Mouse (Mus musculus): ENCODE results near the gene Ywhae. TPM values are rescaled to one million over a fixed set of nuclear protein-coding genes. Genes with fewer than 3 reads are reported as not detected.

Ywhae gene
- polyA plus RNA-seq, 1 experiment from 2014 or later = 842 TPM

DNA sequence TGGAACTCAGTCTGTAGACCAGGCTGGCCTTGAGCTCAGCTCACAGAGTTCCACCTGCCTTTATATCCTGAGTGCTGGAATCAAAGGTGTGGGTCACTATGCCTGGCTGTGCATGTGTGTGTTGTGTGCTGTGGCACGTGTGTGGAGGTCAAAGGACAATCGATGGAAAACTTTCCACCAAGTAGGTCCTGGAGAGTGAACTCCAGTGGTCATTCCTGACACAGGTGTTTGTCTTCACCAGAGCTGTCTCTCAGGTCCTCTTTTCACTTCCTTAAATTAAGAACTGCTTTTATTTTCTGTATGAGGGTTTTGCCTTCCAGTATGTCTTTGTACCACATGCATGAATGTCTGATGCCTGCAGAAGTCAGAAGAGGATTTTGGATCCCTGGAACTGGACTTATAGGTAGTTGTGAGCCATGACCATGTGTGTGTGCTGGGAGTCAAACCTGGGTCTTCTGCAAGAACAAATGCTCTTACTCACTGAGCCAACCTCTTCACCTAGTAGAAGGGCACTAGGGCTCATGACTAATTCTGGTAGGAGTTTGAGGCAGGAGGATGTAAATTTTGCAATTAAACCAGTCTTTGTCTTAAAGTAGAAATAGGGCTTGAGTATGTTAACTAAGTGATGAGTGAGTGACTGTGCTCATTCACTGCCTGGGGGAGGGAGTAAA, 5.3 kb downstream of the Ywhae start:
- Histone ChIP-seq H3K9me3 (replicated peaks) (no peaks in the 10 kb centered on the region), H3K36me3 (peaks cover 18% of the 10 kb centered on the region), H3K4me1 (replicated peaks) (peaks cover 62% of the 10 kb centered on the region), H3K27me3 (replicated peaks) (no peaks in the 10 kb centered on the region), H3K4me2 (no peak overlapping the region), H3K9ac (no peak overlapping the region), H3K27ac (ENCODE audit: poor library complexity, severe bottlenecking) (no peak overlapping the region), H3K4me3 (no peak overlapping the region)
- no peak for ATAC-seq (ENCODE audit: insufficient number of reproducible peaks, low FRiP score)
- WGBS = 72% methylated on average over 2 of the region's 2 CpGs

DNA sequence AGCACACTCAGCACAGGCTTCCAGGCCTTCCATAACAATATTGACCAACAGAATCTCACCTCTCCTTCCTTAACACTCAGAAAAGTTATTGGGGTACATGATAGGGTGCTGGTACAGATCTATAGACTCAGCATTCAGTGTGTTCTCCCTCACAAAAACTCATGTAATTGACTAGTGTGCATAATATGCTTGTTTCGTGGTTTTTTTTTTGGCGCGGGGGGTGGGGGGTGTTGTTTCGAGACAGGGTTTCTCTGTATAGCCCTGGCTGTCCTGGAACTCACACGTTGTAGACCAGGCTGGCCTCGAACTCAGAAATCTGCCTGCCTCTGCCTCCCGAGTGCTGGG, 5.8 kb downstream of the Ywhae start:
- peaks cover 62% of the 10 kb centered on the region for H3K4me1 ChIP-seq (replicated peaks)
- WGBS = 92% methylated on average over 7 of the region's 7 CpGs
- no peak for ATAC-seq (ENCODE audit: insufficient number of reproducible peaks, low FRiP score)

DNA sequence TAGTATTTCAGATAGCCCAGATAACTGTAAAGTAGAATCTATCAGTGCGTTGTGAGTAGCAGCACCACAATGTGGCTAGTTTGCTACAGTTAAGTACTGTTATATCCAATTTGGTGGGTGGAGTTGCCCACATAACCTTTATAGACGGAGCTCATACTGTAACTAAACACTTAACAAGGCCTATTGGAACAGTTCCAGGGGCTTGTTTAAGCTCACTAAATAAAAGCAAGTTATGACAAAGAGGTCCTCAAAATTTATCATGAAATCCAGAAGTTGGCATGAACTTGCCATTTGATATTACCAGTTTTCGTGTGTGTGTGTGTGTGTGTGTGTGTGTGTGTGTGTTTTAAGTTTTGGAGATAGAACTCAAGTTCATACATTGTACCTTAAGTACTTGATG, 7.5 kb downstream of the Ywhae start:
- Histone ChIP-seq H3K9me3 (replicated peaks) (no peaks in the 10 kb centered on the region), H3K4me2 (no peak overlapping the region), H3K4me1 (replicated peaks) (peaks cover 55% of the 10 kb centered on the region), H3K36me3 (peaks cover 27% of the 10 kb centered on the region), H3K9ac (no peak overlapping the region), H3K27me3 (replicated peaks) (no peaks in the 10 kb centered on the region), H3K4me3 (no peak overlapping the region), H3K27ac (ENCODE audit: poor library complexity, severe bottlenecking) (no peak overlapping the region)
- 65% methylated on average over 3 of the region's 3 CpGs for WGBS
- ATAC-seq (ENCODE audit: insufficient number of reproducible peaks, low FRiP score) = no peak

More for the DNA sequence above, 5.8 kb downstream of the Ywhae start:
- peaks cover 22% of the 10 kb centered on the region for H3K36me3 ChIP-seq
- H3K27ac ChIP-seq (ENCODE audit: poor library complexity, severe bottlenecking) = no peak overlapping the region
- no peaks in the 10 kb centered on the region for H3K27me3 ChIP-seq (replicated peaks)
- no peak overlapping the region for H3K4me2 ChIP-seq
- no peaks in the 10 kb centered on the region for H3K9me3 ChIP-seq (replicated peaks)
- no peak overlapping the region for H3K9ac ChIP-seq
- no peak overlapping the region for H3K4me3 ChIP-seq

- 0 out of 2 replicates have a peak overlapping the region, but pooled peaks have one; percentile 21 for H3K27ac ChIP-seq (ENCODE audit: poor library complexity, severe bottlenecking)
- H3K4me2 ChIP-seq = no peak overlapping the region
- H3K27me3 ChIP-seq (replicated peaks) = no peaks in the 10 kb centered on the region
- no peak overlapping the region for H3K4me3 ChIP-seq
- H3K36me3 ChIP-seq = peaks cover 27% of the 10 kb centered on the region
- H3K9ac ChIP-seq = 0 out of 2 replicates have a peak overlapping the region, but pooled peaks have one; percentile 36
- H3K4me1 ChIP-seq (replicated peaks) = peaks cover 54% of the 10 kb centered on the region
- no peaks in the 10 kb centered on the region for H3K9me3 ChIP-seq (replicated peaks)
- WGBS = 50% methylated on average over 3 of the region's 3 CpGs
- ATAC-seq (ENCODE audit: insufficient number of reproducible peaks, low FRiP score) = no peak
Observed at GRCm38 (mm10) chr11:75741615-75742014, 8.9 kb downstream of the Ywhae start.

GRCm38 (mm10) chr11:75744761-75745160, 12.1 kb downstream of the Ywhae start:
- WGBS = 89% methylated on average over 3 of the region's 3 CpGs
- no peaks in the 10 kb centered on the region for H3K27me3 ChIP-seq (replicated peaks)
- peaks cover 51% of the 10 kb centered on the region for H3K4me1 ChIP-seq (replicated peaks)
- H3K4me2 ChIP-seq = no peak overlapping the region
- H3K9me3 ChIP-seq (replicated peaks) = no peaks in the 10 kb centered on the region
- no peak for ATAC-seq (ENCODE audit: insufficient number of reproducible peaks, low FRiP score)
- peaks cover 18% of the 10 kb centered on the region for H3K36me3 ChIP-seq
- no peak overlapping the region for H3K4me3 ChIP-seq
- no peak overlapping the region for H3K9ac ChIP-seq
- H3K27ac ChIP-seq (ENCODE audit: poor library complexity, severe bottlenecking) = no peak overlapping the region

GRCm38 (mm10) chr11:75750537-75750936, 17.9 kb downstream of the Ywhae start:
- Histone ChIP-seq H3K36me3 (peaks cover 21% of the 10 kb centered on the region), H3K27ac (ENCODE audit: poor library complexity, severe bottlenecking) (no peak overlapping the region), H3K9ac (no peak overlapping the region), H3K4me3 (no peak overlapping the region), H3K27me3 (replicated peaks) (no peaks in the 10 kb centered on the region), H3K4me1 (replicated peaks) (peaks cover 35% of the 10 kb centered on the region), H3K4me2 (no peak overlapping the region), H3K9me3 (replicated peaks) (no peaks in the 10 kb centered on the region)
- WGBS = 73% methylated on average over 1 of the region's 1 CpGs
- ATAC-seq (ENCODE audit: insufficient number of reproducible peaks, low FRiP score) = no peak

DNA sequence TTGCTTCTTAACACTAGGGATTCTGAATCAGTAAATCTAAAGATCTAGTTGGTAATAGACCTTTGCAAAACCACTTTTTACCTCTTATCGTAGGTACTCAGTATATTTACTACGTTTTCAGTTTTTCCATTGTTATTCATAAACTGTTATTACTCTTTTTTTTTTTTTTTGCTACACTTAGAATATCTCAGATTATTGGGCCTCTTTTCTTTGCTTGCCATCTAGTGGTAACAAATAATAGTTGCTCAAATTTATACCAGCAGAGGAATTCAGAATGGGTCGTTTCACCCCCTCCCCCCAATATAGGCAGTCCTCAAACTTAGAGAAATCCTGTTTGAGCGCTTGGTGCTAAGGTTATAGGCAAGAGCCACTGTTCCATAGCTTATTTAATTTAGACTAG, 18.4 kb downstream of the Ywhae start:
- no peak for ATAC-seq (ENCODE audit: insufficient number of reproducible peaks, low FRiP score)
- H3K4me1 ChIP-seq (replicated peaks) = peaks cover 32% of the 10 kb centered on the region
- peaks cover 26% of the 10 kb centered on the region for H3K36me3 ChIP-seq
- WGBS = 76% methylated on average over 4 of the region's 4 CpGs
- no peak overlapping the region for H3K9ac ChIP-seq
- no peak overlapping the region for H3K4me3 ChIP-seq
- no peaks in the 10 kb centered on the region for H3K27me3 ChIP-seq (replicated peaks)
- H3K27ac ChIP-seq (ENCODE audit: poor library complexity, severe bottlenecking) = no peak overlapping the region
- no peak overlapping the region for H3K4me2 ChIP-seq
- H3K9me3 ChIP-seq (replicated peaks) = no peaks in the 10 kb centered on the region

DNA sequence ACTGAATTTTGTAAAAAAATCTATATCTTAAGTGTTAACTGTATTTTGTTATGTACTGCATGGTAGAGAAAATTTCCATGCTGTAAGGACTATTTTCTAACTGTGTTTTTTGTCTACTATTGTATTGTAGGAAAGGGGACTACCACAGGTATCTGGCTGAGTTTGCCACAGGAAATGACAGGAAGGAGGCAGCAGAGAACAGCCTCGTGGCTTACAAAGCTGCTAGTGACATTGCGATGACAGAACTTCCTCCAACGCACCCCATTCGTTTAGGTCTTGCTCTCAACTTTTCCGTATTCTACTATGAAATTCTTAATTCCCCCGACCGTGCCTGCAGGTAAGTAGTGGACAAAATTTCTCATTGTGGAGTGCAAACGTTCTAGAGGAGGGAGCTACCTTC, 24.0 kb downstream of the Ywhae start:
- no peaks in the 10 kb centered on the region for H3K4me1 ChIP-seq (replicated peaks)
- WGBS = 76% methylated on average over 8 of the region's 8 CpGs
- H3K27me3 ChIP-seq (replicated peaks) = no peaks in the 10 kb centered on the region
- no peaks in the 10 kb centered on the region for H3K9me3 ChIP-seq (replicated peaks)
- no peak for ATAC-seq (ENCODE audit: insufficient number of reproducible peaks, low FRiP score)
- H3K9ac ChIP-seq = no peak overlapping the region
- H3K4me2 ChIP-seq = no peak overlapping the region
- no peak overlapping the region for H3K4me3 ChIP-seq
- H3K27ac ChIP-seq (ENCODE audit: poor library complexity, severe bottlenecking) = no peak overlapping the region
- H3K36me3 ChIP-seq = peaks cover 62% of the 10 kb centered on the region

DNA sequence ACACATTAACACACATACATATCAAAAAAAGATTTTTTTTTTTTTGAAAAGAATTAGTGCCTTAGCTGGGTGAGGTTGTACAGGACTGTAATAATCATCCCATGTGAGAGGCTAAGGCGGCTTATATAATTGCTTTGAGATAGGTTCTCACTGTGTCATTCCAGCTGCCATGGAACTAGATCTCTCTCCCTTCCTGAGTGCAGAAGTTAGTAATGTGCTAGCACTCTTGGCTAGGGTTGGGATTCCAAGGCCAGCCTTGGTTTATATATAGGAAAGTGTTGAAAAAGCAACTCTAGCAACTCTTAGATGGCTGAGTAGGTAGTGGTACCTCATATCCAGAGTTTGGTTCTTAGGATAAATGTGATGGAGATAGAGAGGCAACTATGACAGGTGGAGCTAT, 25.9 kb downstream of the Ywhae start:
- H3K4me2 ChIP-seq = no peak overlapping the region
- H3K9ac ChIP-seq = no peak overlapping the region
- H3K4me1 ChIP-seq (replicated peaks) = no peaks in the 10 kb centered on the region
- H3K27ac ChIP-seq (ENCODE audit: poor library complexity, severe bottlenecking) = no peak overlapping the region
- no peaks in the 10 kb centered on the region for H3K9me3 ChIP-seq (replicated peaks)
- H3K4me3 ChIP-seq = no peak overlapping the region
- H3K27me3 ChIP-seq (replicated peaks) = no peaks in the 10 kb centered on the region
- 92% methylated on average over 1 of the region's 1 CpGs for WGBS
- no peak for ATAC-seq (ENCODE audit: insufficient number of reproducible peaks, low FRiP score)
- peaks cover 65% of the 10 kb centered on the region for H3K36me3 ChIP-seq

- peaks cover 72% of the 10 kb centered on the region for H3K36me3 ChIP-seq
- no peak overlapping the region for H3K4me3 ChIP-seq
- no peak overlapping the region for H3K9ac ChIP-seq
- no peaks in the 10 kb centered on the region for H3K9me3 ChIP-seq (replicated peaks)
- no peaks in the 10 kb centered on the region for H3K4me1 ChIP-seq (replicated peaks)
- no peak overlapping the region for H3K27ac ChIP-seq (ENCODE audit: poor library complexity, severe bottlenecking)
- 93% methylated on average over 5 of the region's 5 CpGs for WGBS
- H3K4me2 ChIP-seq = no peak overlapping the region
- H3K27me3 ChIP-seq (replicated peaks) = no peaks in the 10 kb centered on the region
- ATAC-seq (ENCODE audit: insufficient number of reproducible peaks, low FRiP score) = no peak
Observed at GRCm38 (mm10) chr11:75760785-75761184, 28.1 kb downstream of the Ywhae start.

DNA sequence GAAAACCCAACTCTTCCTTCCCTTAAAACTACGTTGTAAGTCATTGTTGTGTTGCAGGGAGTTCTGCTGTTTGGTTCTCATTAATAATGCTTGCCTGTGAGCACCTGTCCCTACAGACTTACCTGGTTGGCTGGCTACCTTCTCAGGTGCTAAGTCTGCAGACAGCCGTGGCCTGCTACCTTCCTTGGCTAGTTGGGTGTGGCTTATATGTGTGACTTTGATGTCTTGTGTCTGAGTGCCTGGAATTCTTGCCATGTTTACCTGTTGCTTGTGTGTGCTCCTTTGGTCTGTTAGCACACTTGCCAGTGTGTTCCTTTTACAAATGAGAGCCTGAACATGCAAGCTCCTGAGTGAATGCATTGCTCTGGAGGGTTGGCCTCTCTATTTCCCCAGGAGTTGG, 30.0 kb downstream of the Ywhae start:
- no peak overlapping the region for H3K4me2 ChIP-seq
- peaks cover 72% of the 10 kb centered on the region for H3K36me3 ChIP-seq
- ATAC-seq (ENCODE audit: insufficient number of reproducible peaks, low FRiP score) = no peak
- no peak overlapping the region for H3K27ac ChIP-seq (ENCODE audit: poor library complexity, severe bottlenecking)
- H3K4me1 ChIP-seq (replicated peaks) = no peaks in the 10 kb centered on the region; the same call in 1 of the 2 replicates
- H3K9ac ChIP-seq = no peak overlapping the region
- no peaks in the 10 kb centered on the region for H3K9me3 ChIP-seq (replicated peaks)
- no peak overlapping the region for H3K4me3 ChIP-seq
- H3K27me3 ChIP-seq (replicated peaks) = no peaks in the 10 kb centered on the region
- WGBS = 86% methylated on average over 2 of the region's 2 CpGs

GRCm38 (mm10) chr11:75764521-75765023, 31.9 kb downstream of the Ywhae start:
- Histone ChIP-seq H3K9ac (no peak overlapping the region), H3K9me3 (replicated peaks) (no peaks in the 10 kb centered on the region), H3K27me3 (replicated peaks) (no peaks in the 10 kb centered on the region), H3K4me2 (no peak overlapping the region), H3K36me3 (peaks cover 61% of the 10 kb centered on the region), H3K4me1 (replicated peaks) (peaks cover 3% of the 10 kb centered on the region; the same call in 1 of the 2 replicates), H3K27ac (ENCODE audit: poor library complexity, severe bottlenecking) (no peak overlapping the region), H3K4me3 (no peak overlapping the region)
- ATAC-seq (ENCODE audit: insufficient number of reproducible peaks, low FRiP score) = no peak
- 86% methylated on average over 4 of the region's 4 CpGs for WGBS
